Mouse (Mus musculus): ENCODE data around the gene P4htm. TPM values are rescaled to one million over a fixed set of nuclear protein-coding genes. Genes with fewer than 3 reads are reported as not detected.

The P4htm gene
- polyA plus RNA-seq (2017; shearing (Covaris generic)), result 16.1 TPM

GRCm38 (mm10) chr9:108596998-108597764, at the start of gene P4htm:
P4htm (minus strand) TSS chr9:108597667.

DNA sequence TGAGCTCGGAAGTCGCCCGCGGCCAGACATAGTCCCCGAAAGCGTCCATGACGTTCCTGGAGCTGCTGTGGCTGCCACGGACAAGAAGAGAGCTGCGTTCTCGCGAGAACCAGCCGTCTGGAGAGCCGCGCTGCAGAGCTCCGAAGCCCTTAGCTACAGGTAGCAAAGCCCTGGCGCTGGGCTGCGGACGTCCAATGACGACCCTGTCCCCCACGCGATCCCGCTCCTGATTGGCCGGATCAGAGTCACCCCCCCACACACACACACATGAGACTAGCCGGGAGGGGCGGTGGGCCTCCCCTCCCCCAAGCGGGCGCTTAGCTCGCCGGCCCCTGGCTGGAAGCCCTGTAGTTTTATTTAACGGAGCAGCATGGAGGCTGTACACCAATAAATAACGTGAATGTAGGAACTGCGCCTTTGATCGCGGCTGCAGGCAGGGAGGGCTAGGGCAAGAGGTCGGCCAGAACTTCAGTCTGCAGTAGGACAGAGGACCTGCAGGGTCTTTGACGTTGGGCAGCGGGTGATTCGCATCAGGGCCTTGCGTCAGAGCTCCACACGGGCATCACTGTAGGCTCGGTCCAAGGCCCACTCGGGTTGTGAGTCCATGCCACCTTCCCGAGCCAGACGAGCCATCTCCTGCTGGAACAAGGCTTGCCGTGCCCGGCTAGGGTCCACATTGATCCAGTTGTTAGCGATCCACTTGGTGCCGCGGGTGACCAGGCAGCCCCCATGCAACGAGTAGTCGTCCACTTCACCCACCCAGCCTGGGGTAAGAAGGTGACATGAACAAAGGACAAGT, 18.7 kb downstream of the P4htm start, which contains the start of gene Wdr6:
Gene Wdr6 (minus strand): TSS at position 195 of the 799 bp plus-strand sequence.

GRCm38 (mm10) chr9:108569381-108570206, 27.9 kb downstream of the P4htm start, which contains the start of gene Dalrd3:
Dalrd3 (plus strand) TSS chr9:108569886.

DNA sequence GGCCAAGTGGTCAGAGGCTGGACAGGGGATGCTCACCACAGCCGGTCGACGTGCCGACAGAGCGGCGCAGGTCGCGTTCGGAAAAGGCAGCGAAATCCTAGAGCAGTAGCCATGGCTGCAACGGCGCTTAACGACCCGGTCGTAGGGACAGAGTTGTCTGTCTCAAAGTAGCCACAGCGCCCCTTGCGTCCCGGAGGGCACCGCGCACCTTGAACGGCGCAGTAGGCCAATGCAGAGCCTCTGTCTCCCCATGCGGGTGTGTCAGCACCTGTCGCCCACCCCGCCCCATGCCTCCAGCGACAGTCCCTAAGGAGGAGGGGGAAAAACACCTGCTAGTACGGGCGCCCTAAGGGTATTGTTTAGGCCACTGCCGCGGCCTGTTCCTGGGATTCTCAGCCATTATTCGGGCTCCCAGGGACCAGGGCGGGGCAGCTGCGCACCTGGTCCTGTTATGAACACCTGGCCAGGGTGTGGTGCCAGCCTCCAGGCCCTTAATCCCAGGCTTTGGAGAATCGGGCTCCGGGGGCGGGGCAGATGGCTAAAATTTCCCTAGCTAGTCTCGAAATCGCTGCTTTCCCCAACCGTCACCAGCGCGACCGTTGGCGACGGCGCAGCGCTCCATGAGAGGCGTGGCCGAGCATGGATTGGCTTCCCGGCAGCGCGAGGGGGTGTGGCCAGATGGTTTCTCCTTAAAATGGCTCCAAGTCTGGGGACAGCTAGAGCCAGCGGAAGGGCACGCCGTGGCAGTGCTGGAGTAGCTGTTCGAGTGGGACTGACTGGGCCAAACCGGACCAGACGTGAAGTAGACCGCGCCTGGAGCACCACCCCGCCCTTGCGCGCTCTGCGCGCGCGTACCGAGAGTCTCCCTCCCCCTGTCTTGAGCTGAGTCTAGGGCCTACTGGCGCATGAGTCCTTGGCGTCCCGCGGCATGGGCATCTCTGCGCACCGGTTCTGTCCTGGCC, 30.4 kb downstream of the P4htm start, which contains the start of gene Ndufaf3:
Gene Ndufaf3 (minus strand): TSS at position 620 of the 962 bp plus-strand sequence.

DNA sequence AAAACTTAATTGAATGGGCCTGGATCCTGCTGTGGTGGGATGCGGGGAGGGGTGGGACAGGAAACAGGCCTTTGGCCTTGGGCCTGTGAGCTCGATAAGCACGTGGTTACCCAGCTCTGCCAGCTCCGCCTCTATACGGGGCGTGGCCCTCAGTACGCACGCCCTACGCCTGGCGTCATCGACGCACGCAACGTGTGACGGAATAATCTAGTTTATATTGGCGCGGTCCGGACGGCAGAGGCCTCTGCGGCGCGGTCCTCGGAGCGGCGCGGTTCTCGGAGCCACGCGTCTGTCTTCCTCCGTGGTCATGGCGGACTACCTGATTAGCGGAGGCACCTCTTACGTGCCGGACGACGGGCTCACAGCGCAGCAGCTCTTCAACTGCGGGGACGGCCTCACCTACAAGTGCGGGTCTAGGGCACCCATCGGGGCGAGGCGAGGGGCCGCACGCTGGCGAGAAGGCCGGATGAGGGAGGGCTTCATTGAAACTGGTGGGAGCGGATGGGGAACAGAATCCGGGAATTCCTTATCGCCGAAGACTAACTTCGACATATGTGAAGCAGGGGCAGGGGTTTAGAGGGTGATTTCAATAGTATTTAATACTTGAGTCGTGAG, 37.1 kb downstream of the P4htm start, which contains the start of gene Impdh2:
Gene Impdh2 (plus strand): TSS at position 60 of the 615 bp plus-strand sequence.

Other genes starting within 250 kb of the P4htm start
- 145 TPM for gene Usp4, start 249.8 kb downstream of the P4htm start, polyA plus RNA-seq (2017; shearing (Covaris generic))
- 2.2 TPM for gene 1700102P08Rik, start 204.9 kb downstream of the P4htm start, polyA plus RNA-seq (2017; shearing (Covaris generic))
- 0.08 TPM for gene Ccdc36, start 169.2 kb downstream of the P4htm start, polyA plus RNA-seq (2017; shearing (Covaris generic))
- gene BC048562, start 161.2 kb downstream of the P4htm start, polyA plus RNA-seq (2017; shearing (Covaris generic)), result not detected
- 45.2 TPM for gene Ccdc71, start 137.1 kb downstream of the P4htm start, polyA plus RNA-seq (2017; shearing (Covaris generic))
- 10.2 TPM for gene Klhdc8b, start 136.1 kb downstream of the P4htm start, polyA plus RNA-seq (2017; shearing (Covaris generic))
- 0.48 TPM for gene Lamb2, start 117.9 kb downstream of the P4htm start, polyA plus RNA-seq (2017; shearing (Covaris generic))
- 133 TPM for gene Usp19, start 107.1 kb downstream of the P4htm start, polyA plus RNA-seq (2017; shearing (Covaris generic))
- gene Qars, start 90.0 kb downstream of the P4htm start, polyA plus RNA-seq (2017; shearing (Covaris generic)), result 92.7 TPM
- gene Qrich1, start 80.9 kb downstream of the P4htm start, polyA plus RNA-seq (2017; shearing (Covaris generic)), result 159 TPM
- 85.3 TPM for gene Impdh2, start 37.4 kb downstream of the P4htm start, polyA plus RNA-seq (2017; shearing (Covaris generic))
- 69.2 TPM for gene Ndufaf3, start 30.2 kb downstream of the P4htm start, polyA plus RNA-seq (2017; shearing (Covaris generic))
- gene Dalrd3, start 27.8 kb downstream of the P4htm start, polyA plus RNA-seq (2017; shearing (Covaris generic)), result 122 TPM
- gene Wdr6, start 18.9 kb downstream of the P4htm start, polyA plus RNA-seq (2017; shearing (Covaris generic)), result 84.4 TPM
- 91.3 TPM for gene Arih2, start 51.7 kb upstream of the P4htm start, polyA plus RNA-seq (2017; shearing (Covaris generic))
- 53.7 TPM for gene Slc25a20, start 64.4 kb upstream of the P4htm start, polyA plus RNA-seq (2017; shearing (Covaris generic))
- gene Prkar2a, start 91.6 kb upstream of the P4htm start, polyA plus RNA-seq (2017; shearing (Covaris generic)), result 11.2 TPM
- 17.6 TPM for gene Ip6k2, start 186.1 kb upstream of the P4htm start, polyA plus RNA-seq (2017; shearing (Covaris generic))
- gene Nckipsd, start 210.7 kb upstream of the P4htm start, polyA plus RNA-seq (2017; shearing (Covaris generic)), result 16.4 TPM
- 0.01 TPM for gene Celsr3, start 228.7 kb upstream of the P4htm start, polyA plus RNA-seq (2017; shearing (Covaris generic))

Measured in CD4-positive, CD25-positive, alpha-beta regulatory T cell (primary cell).